Mouse (Mus musculus) hindbrain, postnatal 0 days (tissue): ENCODE data around the gene Rab3c. TPM values are rescaled to one million over a fixed set of nuclear protein-coding genes. Genes with fewer than 3 reads are reported as not detected.

ENCODE experiments used
- ATAC-seq: fragments of 200-750 bp; cut with Nextera tagmentation; 2 replicates; pipeline ENCODE4 v1.8.0; 2017; ENCODE audit warnings: mild to moderate bottlenecking, moderate TSS enrichment, moderate library complexity
- DNase-seq: peaks from one replicate; pipeline ENCODE4 v3.0.0-alpha.2; 2015; ENCODE audit warnings: low spot score
- H3K27ac ChIP-seq: fragments of 300-500 bp; sonication (generic); 2 replicates; pipeline ENCODE4 v1.5.1; 2014; ENCODE audit warnings: mild to moderate bottlenecking
- H3K27me3 ChIP-seq: fragments of 300-500 bp; sonication (generic); 2 replicates; pipeline ENCODE4 v1.6.1; 2014; ENCODE audit warnings: low read length, mixed read lengths; ENCODE audit not compliant: insufficient read depth
- H3K36me3 ChIP-seq: fragments of 300-500 bp; sonication (generic); 2 replicates; pipeline ENCODE4 v1.6.1; 2014; ENCODE audit warnings: low read length, mixed read lengths; ENCODE audit not compliant: insufficient read depth
- H3K4me1 ChIP-seq: fragments of 300-500 bp; sonication (generic); 2 replicates; pipeline ENCODE4 v1.6.1; 2014; ENCODE audit warnings: antibody characterized with exemption, low read length, mixed read lengths; ENCODE audit not compliant: insufficient read depth
- H3K4me2 ChIP-seq: fragments of 300-500 bp; sonication (generic); 2 replicates; pipeline ENCODE4 v1.6.1; 2014; ENCODE audit warnings: low read depth, mild to moderate bottlenecking, low read length, moderate library complexity, mixed read lengths
- H3K4me3 ChIP-seq: fragments of 300-500 bp; sonication (generic); 2 replicates; pipeline ENCODE4 v1.5.1; 2014; ENCODE audit warnings: low read length
- H3K9ac ChIP-seq: fragments of 300-500 bp; sonication (generic); replicated peaks from 2 replicates; pipeline ENCODE4 v1.6.1; 2014; ENCODE audit warnings: mild to moderate bottlenecking, low read length, moderate library complexity, mixed read lengths
- H3K9me3 ChIP-seq: fragments of 300-500 bp; sonication (generic); 2 replicates; pipeline ENCODE4 v1.6.1; 2016; ENCODE audit warnings: low read length, mixed read lengths
- CTCF ChIP-seq: IDR thresholded peaks from 2 replicates; pipeline ENCODE4 v1.5.1; 2016; ENCODE audit warnings: antibody characterized with exemption, control low read depth, low read depth
- WGBS: fragments of 180-500 bp; shearing (Covaris S2); extraction: QIAGEN DNeasy Blood & Tissue Kit; methylation state at CpG from one replicate; pipeline ENCODE4 v1.1.7; 2014; 5-methylcytosine and 5-hydroxymethylcytosine counted together
- polyA plus RNA-seq: library from polyadenylated mRNA; unstranded; fragments of >200 nt; fragmentation: Nextera tagmentation; extraction: Ambion mirVana; gene quantifications from 2 replicates; pipeline ENCODE4 v1.2.1, GENCODE M21; 2015
- total RNA-seq: library from RNA; depleted of rRNA; stranded (reverse); fragments of >200 nt; gene quantifications from 2 replicates; pipeline ENCODE4 v1.2.3, GENCODE M21; 2014; rRNA removed

Gene Rab3c
- total and polyA plus RNA-seq, 2 experiments from 2014 or later = 125 to 130 TPM

- H3K4me2 ChIP-seq = peak overlapping the region; percentile 68
- ATAC-seq (peak; percentile 55), DNase-seq (peak; percentile 48)
- H3K4me1 ChIP-seq = peaks cover 6% of the 10 kb centered on the region; the same call in 1 of the 2 replicates
- H3K9ac ChIP-seq = peak overlapping the region; percentile 51
- no peaks in the 10 kb centered on the region for H3K27me3 ChIP-seq
- no peaks in the 10 kb centered on the region for H3K9me3 ChIP-seq
- peak overlapping the region; percentile 33 for H3K4me3 ChIP-seq
- 2% methylated on average over 20 of the region's 20 CpGs for WGBS
- H3K36me3 ChIP-seq = no peaks in the 10 kb centered on the region
- H3K27ac ChIP-seq = peak overlapping the region; percentile 57
- TF ChIP-seq CTCF = no peak
Measured at GRCm38 (mm10) chr13:110018941-110019743, 261.7 kb downstream of the Rab3c start.

DNA sequence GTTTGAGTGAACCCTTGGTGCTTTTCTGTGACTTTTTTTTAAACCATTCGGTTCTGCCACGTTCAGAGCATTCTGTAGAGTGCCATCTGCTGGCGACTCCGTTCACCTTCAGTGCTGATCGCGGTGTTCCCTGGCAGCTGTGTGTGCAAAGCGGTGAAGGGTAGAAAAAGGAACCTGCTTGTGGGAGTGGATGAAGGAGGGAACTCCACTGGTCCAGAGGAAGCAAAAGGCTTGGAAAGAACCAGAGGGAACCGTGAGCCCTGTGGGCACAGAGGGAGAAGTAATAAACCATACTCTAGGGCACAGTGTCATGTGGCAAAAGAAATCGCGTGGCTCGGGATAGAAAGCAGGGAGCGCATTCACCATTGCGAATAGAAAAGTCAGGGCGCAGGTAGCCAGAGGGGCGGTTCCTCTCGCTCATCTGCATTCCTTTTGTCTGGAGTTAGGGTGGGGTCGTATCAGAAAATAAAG lies 262.3 kb downstream of the Rab3c start:
- under 1% methylated on average over 17 of the region's 17 CpGs for WGBS
- ATAC-seq (peak; percentile 81), DNase-seq (peak; percentile 94)
- Histone ChIP-seq H3K9me3 (no peaks in the 10 kb centered on the region), H3K27me3 (no peaks in the 10 kb centered on the region), H3K27ac (peak overlapping the region; percentile 57), H3K4me1 (peaks cover 6% of the 10 kb centered on the region; the same call in 1 of the 2 replicates), H3K4me2 (peak overlapping the region; percentile 68), H3K9ac (peak overlapping the region; percentile 51), H3K36me3 (no peaks in the 10 kb centered on the region), H3K4me3 (peak overlapping the region; percentile 33)
- TF ChIP-seq CTCF = peak; percentile 84

DNA sequence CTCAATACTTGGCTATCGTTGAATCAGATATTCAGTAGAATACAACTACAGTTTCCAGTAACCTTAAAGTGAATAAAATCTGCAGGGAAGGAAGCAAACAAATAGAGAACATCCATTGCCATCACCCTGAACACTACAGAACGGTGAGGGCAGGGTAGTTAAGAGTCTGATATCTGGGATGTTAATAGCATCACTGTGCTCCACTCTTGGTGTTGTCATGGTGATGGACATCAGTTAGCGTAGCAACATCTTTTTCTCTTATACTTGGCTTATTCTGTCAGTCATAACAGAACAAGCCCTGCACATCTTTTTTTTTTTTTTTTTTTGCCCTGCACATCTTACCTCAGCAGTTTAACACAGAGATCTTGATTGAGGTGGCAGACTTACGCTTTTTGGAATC lies 268.8 kb downstream of the Rab3c start:
- TF ChIP-seq CTCF = no peak
- DNase-seq (no peak), ATAC-seq (peak; percentile 46; the same call in 1 of the 2 replicates)
- Histone ChIP-seq H3K4me3 (no peak overlapping the region), H3K36me3 (no peaks in the 10 kb centered on the region), H3K4me1 (0 out of 2 replicates have a peak, but pooled peaks cover 3% of the 10 kb centered on the region), H3K9me3 (no peaks in the 10 kb centered on the region), H3K27ac (no peak overlapping the region), H3K27me3 (no peaks in the 10 kb centered on the region), H3K9ac (no peak overlapping the region), H3K4me2 (no peak overlapping the region)
- WGBS = 57% methylated on average over 4 of the region's 4 CpGs

- no peak for TF ChIP-seq CTCF
- WGBS = 30% methylated on average over 6 of the region's 6 CpGs
Measured at GRCm38 (mm10) chr13:110010876-110011275, 269.9 kb downstream of the Rab3c start.

DNA sequence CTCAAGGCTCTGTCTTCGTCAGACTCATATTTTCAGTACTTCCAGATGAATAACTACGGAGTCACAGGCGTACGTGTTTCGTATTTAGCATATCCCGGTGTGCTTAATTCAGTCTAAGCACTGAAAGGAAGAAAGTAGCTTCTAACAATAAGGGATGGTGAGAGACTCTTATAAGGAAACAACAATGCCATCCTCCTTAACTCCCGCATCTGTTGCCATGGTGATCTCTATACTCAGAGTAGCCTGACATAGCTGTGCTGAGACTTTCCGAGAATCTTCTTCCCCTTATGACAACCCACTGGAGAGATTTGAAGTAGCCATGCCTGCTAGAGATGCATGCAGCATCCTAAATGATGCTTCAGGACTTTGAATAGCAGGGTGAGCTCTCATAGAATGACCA lies 272.3 kb downstream of the Rab3c start:
- DNase-seq = peak; percentile 67
- H3K4me1 ChIP-seq = 0 out of 2 replicates have a peak, but pooled peaks cover 3% of the 10 kb centered on the region
- peak; percentile 78 for ATAC-seq
- no peaks in the 10 kb centered on the region for H3K9me3 ChIP-seq
- no peak overlapping the region for H3K9ac ChIP-seq
- H3K36me3 ChIP-seq = no peaks in the 10 kb centered on the region
- WGBS = 20% methylated on average over 8 of the region's 8 CpGs
- no peaks in the 10 kb centered on the region for H3K27me3 ChIP-seq
- peak overlapping the region; percentile 14; the same call in 1 of the 2 replicates for H3K4me2 ChIP-seq
- H3K27ac ChIP-seq = peak overlapping the region; percentile 41; the same call in 1 of the 2 replicates
- H3K4me3 ChIP-seq = no peak overlapping the region
- TF ChIP-seq CTCF = no peak

More at GRCm38 (mm10) chr13:110010876-110011275, 269.9 kb downstream of the Rab3c start:
- Histone ChIP-seq H3K4me2 (no peak overlapping the region), H3K27ac (no peak overlapping the region), H3K9ac (no peak overlapping the region), H3K36me3 (no peaks in the 10 kb centered on the region), H3K9me3 (no peaks in the 10 kb centered on the region), H3K4me1 (0 out of 2 replicates have a peak, but pooled peaks cover 3% of the 10 kb centered on the region), H3K27me3 (no peaks in the 10 kb centered on the region), H3K4me3 (no peak overlapping the region)
- DNase-seq (no peak), ATAC-seq (no peak)

DNA sequence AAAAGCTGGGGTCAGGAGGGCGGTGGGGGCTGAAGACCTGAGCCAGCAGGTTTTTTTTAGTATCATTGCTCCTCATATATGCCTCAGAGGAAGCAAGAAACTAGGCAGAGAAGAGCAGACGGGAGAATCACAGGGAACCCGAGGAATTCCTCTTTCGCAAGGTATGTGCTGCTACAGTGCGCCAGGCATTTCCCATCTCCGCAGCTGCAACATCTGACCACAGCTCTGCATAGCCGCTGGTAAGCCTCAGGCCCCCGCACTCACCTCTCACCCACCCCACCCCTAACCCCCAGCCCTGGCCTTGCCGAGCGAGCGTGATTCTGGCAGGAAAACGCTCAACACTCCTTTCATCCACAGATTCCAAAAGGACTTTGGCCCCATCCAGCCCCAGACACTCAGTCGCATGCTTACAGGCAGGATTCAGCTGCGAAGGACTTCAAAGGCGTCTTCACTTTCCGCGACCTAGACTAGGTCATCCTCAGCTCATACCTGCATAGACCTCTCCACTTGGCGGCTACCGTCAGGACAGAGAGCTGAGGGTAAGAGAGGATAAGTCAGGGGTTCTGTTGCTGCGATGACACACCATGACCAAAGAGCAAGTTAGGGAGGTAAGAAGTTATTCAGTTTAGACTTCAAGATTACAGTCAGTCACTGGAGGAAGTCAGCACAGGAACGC lies 274.6 kb downstream of the Rab3c start:
- Histone ChIP-seq H3K4me3 (no peak overlapping the region), H3K27me3 (no peaks in the 10 kb centered on the region), H3K4me1 (no peaks in the 10 kb centered on the region), H3K9ac (no peak overlapping the region), H3K36me3 (no peaks in the 10 kb centered on the region), H3K4me2 (no peak overlapping the region), H3K27ac (no peak overlapping the region), H3K9me3 (no peaks in the 10 kb centered on the region)
- 58% methylated on average over 21 of the region's 21 CpGs for WGBS
- ATAC-seq = no peak
- no peak for TF ChIP-seq CTCF
- no peak for DNase-seq

Other genes starting within 250 kb of the Rab3c start
- gene Gapt, start 76.2 kb upstream of the Rab3c start, total RNA-seq = not detected in 2 replicates
- 0.06 TPM in 1 of 2 replicates, not detected in the other for gene Gapt, start 76.2 kb upstream of the Rab3c start, polyA plus RNA-seq
- gene Plk2, start 114.0 kb upstream of the Rab3c start, total RNA-seq = 81.9 and 89.7 TPM in 2 replicates
- 79.2 and 86.2 TPM in 2 replicates for gene Plk2, start 114.0 kb upstream of the Rab3c start, polyA plus RNA-seq